Mouse (Mus musculus): ENCODE results near the gene Zhx3.

- TF ChIP-seq POLR2A (IDR thresholded peaks at IDR 0.05; ENCODE audit: extremely low read depth, insufficient read depth, low read length) (no peak), CTCF (IDR thresholded peaks at IDR 0.05; ENCODE audit: extremely low read depth, insufficient read depth, low read length) (no peak)
Observed at GRCm38 (mm10) chr2:160887859-160888258, 15.1 kb upstream of the Zhx3 start.
